Mouse (Mus musculus) effector memory CD4-positive, alpha-beta T cell, adult 5 months (primary cell): Measurements from ENCODE around the gene Glyat. TPM values are rescaled to one million over a fixed set of nuclear protein-coding genes. Genes with fewer than 3 reads are reported as not detected.

Source experiments
- polyA plus RNA-seq: library from polyadenylated mRNA; unstranded; fragments of 100-300 nt; shearing (Covaris generic); gene quantifications from one replicate; pipeline ENCODE4 v1.2.1, GENCODE M21; 2017

The Glyat gene
- polyA plus RNA-seq = not detected

DNA sequence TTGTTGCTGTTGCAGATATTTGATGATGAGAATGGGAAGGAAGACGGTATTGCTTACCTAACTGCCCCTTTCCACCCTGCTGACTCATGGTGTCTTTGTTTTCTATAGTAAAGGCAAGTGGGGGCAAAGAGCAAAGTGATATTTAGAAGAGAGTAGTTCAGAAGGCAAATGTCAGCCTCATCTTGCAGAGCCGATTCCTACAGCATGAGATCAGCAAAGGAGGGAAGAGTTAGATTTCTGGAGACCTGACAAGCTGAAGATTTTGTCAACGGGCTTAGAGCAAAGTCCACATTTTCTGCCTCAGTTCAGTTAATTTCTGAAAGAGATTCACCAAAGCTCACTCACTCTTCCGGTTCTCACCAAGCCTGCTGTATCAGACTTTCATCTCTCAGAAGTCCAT, at the start of gene Glyat:
Gene Glyat, plus strand, starts transcription at position 133 of the 400 bp plus-strand sequence.

GRCm38 (mm10) chr19:12599674-12600073, 33.4 kb upstream of the Glyat start, which contains the start of gene Gm4952:
TSS of gene Gm4952 (plus strand) at chr19:12599974.

DNA sequence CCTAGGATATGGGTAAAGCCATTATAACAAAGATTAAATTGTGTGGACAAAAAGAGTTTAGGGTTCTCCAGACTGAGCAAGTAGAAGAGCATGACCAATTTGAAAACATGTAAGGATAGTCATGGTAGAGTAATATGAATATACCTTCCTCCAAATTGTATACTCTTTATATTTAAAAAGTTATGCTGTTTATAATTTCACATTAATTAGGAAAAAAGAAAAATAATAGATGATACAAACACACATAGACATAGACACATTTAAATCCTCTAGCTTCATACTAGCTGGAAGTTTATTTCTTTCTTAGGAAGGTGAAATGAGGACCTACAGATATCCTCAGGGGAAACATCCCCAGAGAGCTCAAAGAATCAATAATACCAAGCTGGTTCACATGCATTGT, 37.0 kb downstream of the Glyat start, which contains the start of gene Olfr1442:
Gene Olfr1442, plus strand, starts transcription at position 301 of the 400 bp plus-strand sequence.

GRCm38 (mm10) chr19:12677812-12678211, 44.7 kb downstream of the Glyat start, which contains the start of gene Olfr1443:
TSS of gene Olfr1443 (plus strand) at chr19:12678112.

GRCm38 (mm10) chr19:12695590-12695989, 62.5 kb downstream of the Glyat start, which contains the start of gene Keg1:
TSS of gene Keg1 (plus strand) at chr19:12695786.

Other genes with a start within 250 kb of the Glyat start
- gene Olfr1440, start 246.0 kb upstream of the Glyat start, polyA plus RNA-seq = not detected
- gene Olfr1441, start 215.9 kb upstream of the Glyat start, polyA plus RNA-seq = not detected
- gene Pfpl, start 205.4 kb upstream of the Glyat start, polyA plus RNA-seq = 0.09 TPM
- 0.29 TPM for gene Mpeg1, start 172.5 kb upstream of the Glyat start, polyA plus RNA-seq
- gene Dtx4, start 131.9 kb upstream of the Glyat start, polyA plus RNA-seq = 34.0 TPM
- gene Fam111a, start 87.6 kb upstream of the Glyat start, polyA plus RNA-seq = 23.3 TPM
- not detected for gene Gm4952, start 33.3 kb upstream of the Glyat start, polyA plus RNA-seq
- gene Olfr1442, start 37.1 kb downstream of the Glyat start, polyA plus RNA-seq = not detected
- not detected for gene Olfr1443, start 44.8 kb downstream of the Glyat start, polyA plus RNA-seq
- gene Keg1, start 62.5 kb downstream of the Glyat start, polyA plus RNA-seq = not detected
- gene Cntf, start 132.3 kb downstream of the Glyat start, polyA plus RNA-seq = not detected
- 21.1 TPM for gene Zfp91, start 162.8 kb downstream of the Glyat start, polyA plus RNA-seq
- gene Lpxn, start 162.9 kb downstream of the Glyat start, polyA plus RNA-seq = 348 TPM
- not detected for gene Gm5244, start 213.4 kb downstream of the Glyat start, polyA plus RNA-seq
- not detected for gene Olfr1444, start 224.0 kb downstream of the Glyat start, polyA plus RNA-seq